Comparison of ENCODE assay signal across 9 mouse cellular contexts in genomic region chr4:101458341-101458740, GRCm38 (mm10). TPM values are rescaled to one million over a fixed set of nuclear protein-coding genes. Genes with fewer than 3 reads are reported as not detected.
DNase-seq lines count a peak whose midpoint lies in the region; ATAC-seq and TF ChIP-seq lines count a peak whose summit lies in the region.
"Had no signal": no experiment of that assay in that cellular context is flagged by ENCODE, and none has a peak within 500 bp of the region (broad histone marks: within the 10 kb centered on the region; RNA-seq: fewer than 3 reads in every experiment).

No protein-coding gene starts in this region.

- DNase-seq in heart, adult 8-10 months (ENCODE audit: low spot score): peak; percentile 58
- peak; percentile 59 for DNase-seq in MEL (ENCODE audit: low read depth, low spot score)
- DNase-seq in cerebellum, adult 9-10 months: peak; percentile 92
- DNase-seq in gastrocnemius, adult 2 months: peak; percentile 55
- peak; percentile 42 to 66 for DNase-seq in kidney, postnatal 36 days
- DNase-seq in lung, adult 18-20 months: peak; percentile 22 to 30

- no peaks in the 10 kb centered on the region for H3K79me2 ChIP-seq in MEL (ENCODE audit: control insufficient read depth, insufficient read depth, low read length, poor library complexity)

- H3K27me3 ChIP-seq in heart, embryonic 11.5 days (ENCODE audit: control insufficient read depth, insufficient read depth, low read length): no peaks in the 10 kb centered on the region
- H3K27me3 ChIP-seq in MEL (ENCODE audit: control insufficient read depth in 1 of 2, insufficient read depth in 2 of 2, low read length in 2 of 2): no peaks in the 10 kb centered on the region
- no peaks in the 10 kb centered on the region for H3K27me3 ChIP-seq in small intestine, adult 2 months (ENCODE audit: control insufficient read depth, insufficient read depth, low read length)
- H3K27me3 ChIP-seq: liver, embryonic 15.5 days had no signal

- H3K4me1 ChIP-seq in heart, embryonic 11.5 days (ENCODE audit: control insufficient read depth, insufficient read depth, low read length): 0 out of 2 replicates have a peak, but pooled peaks cover 4% of the 10 kb centered on the region
- H3K4me1 ChIP-seq in MEL (ENCODE audit: control insufficient read depth in 1 of 2, insufficient read depth in 2 of 2, low read length in 2 of 2): no peaks in the 10 kb centered on the region
- no peaks in the 10 kb centered on the region for H3K4me1 ChIP-seq in small intestine, adult 2 months (ENCODE audit: control insufficient read depth, insufficient read depth, insufficient read length, low read length)
- H3K4me1 ChIP-seq: liver, embryonic 15.5 days had no signal

- TF ChIP-seq CTCF in MEL (IDR thresholded peaks at IDR 0.05 in 2 of 3, conservative IDR thresholded peaks at IDR 0.05 in 1 of 3; ENCODE audit: control insufficient read depth in 1 of 3, insufficient read depth in 1 of 3, low read depth in 2 of 3, low read length in 3 of 3, poor library complexity in 1 of 3, severe bottlenecking in 1 of 3): peak; percentile 52 to 81 (median 64)
- peak; percentile 86 for TF ChIP-seq CTCF in gastrocnemius, adult 2 months (IDR thresholded peaks at IDR 0.05)
- TF ChIP-seq CTCF in small intestine, adult 2 months (IDR thresholded peaks at IDR 0.05; ENCODE audit: extremely low read depth, insufficient read length, insufficient replicate concordance, low read depth, low read length): peak; percentile 48; the same call in 1 of the 2 replicates

- 52% methylated on average over 2 of the region's 2 CpGs for WGBS in heart, embryonic 11.5 days (ENCODE audit: insufficient replicate concordance)
- WGBS in small intestine, adult 2 months: 35% methylated on average over 2 of the region's 2 CpGs

- peak; percentile 71 for TF ChIP-seq RAD21 in MEL (IDR thresholded peaks at IDR 0.05; ENCODE audit: low read depth, low read length)

- intact Hi-C loops in gastrocnemius, adult 2 months (cut with DNase I): loop anchor here (2.0 to 5.0 kb wide), 2 partner anchors 74 to 291 kb away; no protein-coding TSS in a partner anchor

- H3K27ac ChIP-seq in heart, embryonic 11.5 days (ENCODE audit: low read depth, low read length): no peak overlapping the region
- no peak overlapping the region for H3K27ac ChIP-seq in MEL (ENCODE audit: control insufficient read depth, low read depth, low read length)
- no peak overlapping the region for H3K27ac ChIP-seq in gastrocnemius, adult 2 months
- no peak overlapping the region for H3K27ac ChIP-seq in small intestine, adult 2 months (ENCODE audit: insufficient read depth, low read depth, low read length)
- H3K27ac ChIP-seq: liver, embryonic 15.5 days had no signal

- no peak for TF ChIP-seq EP300 in MEL (IDR thresholded peaks at IDR 0.05; ENCODE audit: low read depth in 1 of 2, low read length in 2 of 2)

- peaks cover 2% of the 10 kb centered on the region; the same call in 1 of the 2 replicates for H3K36me3 ChIP-seq in heart, embryonic 11.5 days (ENCODE audit: control insufficient read depth, insufficient read depth, low read length)
- 0 out of 4 replicates have a peak, but pooled peaks cover 0 to 2% of the 10 kb centered on the region in 2 experiments for H3K36me3 ChIP-seq in MEL (ENCODE audit: control insufficient read depth in 1 of 2, insufficient read depth in 2 of 2, low read length in 2 of 2)
- no peaks in the 10 kb centered on the region for H3K36me3 ChIP-seq in small intestine, adult 2 months (ENCODE audit: control insufficient read depth, insufficient read depth, low read length)
- H3K36me3 ChIP-seq: liver, embryonic 15.5 days had no signal

- H3K9ac ChIP-seq in heart, embryonic 11.5 days (ENCODE audit: low read depth, low read length): no peak overlapping the region
- no peak overlapping the region for H3K9ac ChIP-seq in MEL (ENCODE audit: control insufficient read depth, low read depth, low read length, poor library complexity, severe bottlenecking)
- H3K9ac ChIP-seq: liver, embryonic 15.5 days had no signal

- ATAC-seq in heart, embryonic 11.5 days (replicated peaks; ENCODE audit: insufficient number of reproducible peaks, low FRiP score, low TSS enrichment): no peak

- no peak overlapping the region for H3K4me2 ChIP-seq in heart, embryonic 11.5 days
- H3K4me2 ChIP-seq: liver, embryonic 15.5 days had no signal

- TF ChIP-seq POLR2A in MEL (IDR thresholded peaks at IDR 0.05; ENCODE audit: control insufficient read depth in 1 of 2, insufficient read depth in 1 of 2, low read depth in 1 of 2, low read length in 2 of 2, poor library complexity in 1 of 2): no peak
- no peak for TF ChIP-seq POLR2A in small intestine, adult 2 months (IDR thresholded peaks at IDR 0.05; ENCODE audit: low read depth, low read length)

- no peak overlapping the region for H3K4me3 ChIP-seq in heart, embryonic 11.5 days (ENCODE audit: low read depth, low read length)
- no peak overlapping the region for H3K4me3 ChIP-seq in MEL (ENCODE audit: control insufficient read depth in 1 of 2, insufficient read depth in 1 of 2, low read depth in 2 of 2, low read length in 2 of 2)
- no peak overlapping the region for H3K4me3 ChIP-seq in gastrocnemius, adult 2 months
- H3K4me3 ChIP-seq in small intestine, adult 2 months (ENCODE audit: low read depth, low read length): no peak overlapping the region
- H3K4me3 ChIP-seq: liver, embryonic 15.5 days had no signal

- H3K9me3 ChIP-seq in heart, embryonic 11.5 days (replicated peaks; ENCODE audit: control insufficient read depth, low read length): no peaks in the 10 kb centered on the region
- H3K9me3 ChIP-seq in MEL (replicated peaks; ENCODE audit: insufficient read depth, low read length): no peaks in the 10 kb centered on the region
- H3K9me3 ChIP-seq: liver, embryonic 15.5 days had no signal

TF ChIP-seq in MEL, 35 proteins besides CTCF, POLR2A, EP300 and RAD21:
- no peak for TF ChIP-seq USF1 (IDR thresholded peaks at IDR 0.05; ENCODE audit: low read depth, low read length)
- no peak for TF ChIP-seq BHLHE40 (IDR thresholded peaks at IDR 0.05; ENCODE audit: borderline replicate concordance, low read depth, low read length)
- TF ChIP-seq MAZ (IDR thresholded peaks at IDR 0.05; ENCODE audit: low read depth, low read length): no peak
- TF ChIP-seq MYC (IDR thresholded peaks at IDR 0.05; ENCODE audit: low read depth, low read length): no peak
- TF ChIP-seq NRF1 (IDR thresholded peaks at IDR 0.05; ENCODE audit: insufficient read depth, low read depth, low read length, poor library complexity, severe bottlenecking): no peak
- TF ChIP-seq MXI1 (IDR thresholded peaks at IDR 0.05; ENCODE audit: low read depth, low read length): no peak
- no peak for TF ChIP-seq POLR2AphosphoS5 (IDR thresholded peaks at IDR 0.05; ENCODE audit: borderline replicate concordance, low read depth, low read length)
- TF ChIP-seq ZNF384 (IDR thresholded peaks at IDR 0.05; ENCODE audit: low read depth, low read length): no peak
- TF ChIP-seq ZC3H11A (IDR thresholded peaks at IDR 0.05; ENCODE audit: low read depth, low read length): peak; percentile 38; the same call in 1 of the 2 replicates
- TF ChIP-seq KAT2A (conservative IDR thresholded peaks at IDR 0.05; ENCODE audit: low read depth, low read length): no peak
- no peak for TF ChIP-seq ELF1 (IDR thresholded peaks at IDR 0.05; ENCODE audit: low read depth, low read length)
- TF ChIP-seq SMC3 (IDR thresholded peaks at IDR 0.05; ENCODE audit: low read depth, low read length): peak; percentile 79
- TF ChIP-seq USF2 (IDR thresholded peaks at IDR 0.05; ENCODE audit: borderline replicate concordance in 1 of 2, insufficient read depth in 1 of 2, low read depth in 1 of 2, low read length in 2 of 2): no peak
- TF ChIP-seq JUND (IDR thresholded peaks at IDR 0.05; ENCODE audit: low read depth, low read length): no peak

RNA-seq across cellular contexts. Expression of gene Dnajc6, which starts 38.1 kb away (rescaled TPM):
- total RNA-seq in heart, adult 8-10 months (2022): under 1 TPM; 0.32 to 0.87 (median 0.61) TPM
- polyA plus RNA-seq in heart, embryonic 11.5 days (2014; fragmentation: Nextera tagmentation; extraction: Ambion mirVana): 0.21 and 0.27 TPM in 2 replicates
- total RNA-seq in MEL (2012; rRNA removed): 20.2 and 26.4 TPM in 2 replicates
- polyA plus RNA-seq in MEL (2012; ENCODE audit: insufficient read depth in 1 of 2, insufficient read length in 2 of 2, low read depth in 1 of 2, low replicate concordance in 2 of 2, missing spikeins in 1 of 2): 10 to 100 TPM in 1 of 2 experiments, not detected in 1; 15.0 TPM
- total RNA-seq in gastrocnemius, adult 2 months (2021): under 1 TPM; 0.08 to 0.28 TPM
- 0.44 and 0.58 TPM in 2 replicates for polyA plus RNA-seq in small intestine, adult 2 months (2012; rRNA removed)

RNA-seq across cellular contexts. Expression of gene Ak4, which starts 39.3 kb away (rescaled TPM):
- total RNA-seq in heart, adult 8-10 months (2022): 10 to 100 TPM; 28.8 to 57.2 (median 40.5) TPM
- 9.4 and 18.1 TPM in 2 replicates for polyA plus RNA-seq in heart, embryonic 11.5 days (2014; fragmentation: Nextera tagmentation; extraction: Ambion mirVana)
- total RNA-seq in MEL (2012; rRNA removed): 18.3 and 21.2 TPM in 2 replicates
- polyA plus RNA-seq in MEL (2012; ENCODE audit: insufficient read depth in 1 of 2, insufficient read length in 2 of 2, low read depth in 1 of 2, low replicate concordance in 2 of 2, missing spikeins in 1 of 2): 10 to 100 TPM in 1 of 2 experiments, not detected in 1; 25.4 TPM
- total RNA-seq in gastrocnemius, adult 2 months (2021): 1 to 10 TPM in 1 of 2 experiments, under 1 TPM in 1; 0.61 to 7.8 TPM
- polyA plus RNA-seq in small intestine, adult 2 months (2012; rRNA removed): 0.20 and 0.30 TPM in 2 replicates

Comparison
In these comparisons a context has a peak if more than half of its experiments do, and no peak if none do; other contexts are left out.
1. DNase-seq: peak in every context shown above with its lines; median percentile 92 in cerebellum, adult 9-10 months; 59 in MEL; 58 in heart, adult 8-10 months; 55 in gastrocnemius, adult 2 months; 54 in kidney, postnatal 36 days; 26 in lung, adult 18-20 months.
2. RNA of gene Dnajc6, which starts 38.1 kb away (total RNA-seq): 20.2 to 26.4 TPM in MEL; 0.32 to 0.87 TPM in heart, adult 8-10 months and 0.08 to 0.28 TPM in gastrocnemius, adult 2 months; every median in the first group is over 10 times any median in the second.
3. Peak in every context shown above with its lines, with median percentiles within 50 percentile points of each other: CTCF ChIP-seq.